9 mouse cellular contexts compared by ENCODE assay signal in the genomic region with DNA sequence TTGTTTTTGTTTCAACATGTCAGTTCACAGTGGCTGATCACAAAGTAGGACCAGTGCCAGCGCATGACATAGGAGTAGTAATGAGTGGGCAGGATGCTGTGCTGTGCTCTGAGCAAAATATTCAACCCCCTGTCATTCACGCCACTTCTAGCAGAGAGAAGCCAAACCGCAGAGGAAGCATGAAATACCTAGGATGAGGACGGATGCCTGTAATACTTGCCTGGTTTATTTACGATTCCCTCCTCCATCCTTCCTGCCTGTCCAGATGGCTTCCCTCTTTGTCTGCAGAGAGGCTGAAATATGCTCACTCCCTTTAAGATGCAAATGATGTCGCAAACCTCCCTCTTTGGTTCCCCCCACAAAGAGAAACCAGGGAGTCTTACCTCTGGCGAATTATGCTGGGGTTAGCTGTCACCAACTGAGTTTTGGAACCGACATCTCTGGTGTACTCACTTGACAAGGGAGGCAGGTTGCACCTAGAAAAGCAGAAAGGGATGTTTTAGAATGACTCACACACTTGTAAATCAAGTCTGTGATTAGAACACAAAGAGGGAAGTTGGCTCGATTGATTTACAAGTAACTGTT.
DNase-seq lines count a peak whose midpoint lies in the region; ATAC-seq lines count a peak whose summit lies in the region.
"Had no signal": no experiment of that assay in that cellular context is flagged by ENCODE, and none has a peak within 500 bp of the region (broad histone marks: within the 10 kb centered on the region; RNA-seq: fewer than 3 reads in every experiment).

No protein-coding gene starts in this region.

- peaks cover 11% of the 10 kb centered on the region; the same call in 1 of the 2 replicates for H3K4me1 ChIP-seq in heart, embryonic 12.5 days (replicated peaks)
- H3K4me1 ChIP-seq in embryonic facial prominence, embryonic 12.5 days = 0 out of 2 replicates have a peak, but pooled peaks cover 8% of the 10 kb centered on the region
- peaks cover 11% of the 10 kb centered on the region; the same call in 1 of the 2 replicates for H3K4me1 ChIP-seq in midbrain, embryonic 14.5 days (ENCODE audit: control insufficient read depth, insufficient read depth, low read length)
- H3K4me1 ChIP-seq: limb, embryonic 15.5 days had no signal

- no peak overlapping the region for H3K27ac ChIP-seq in heart, embryonic 12.5 days (ENCODE audit: poor library complexity, severe bottlenecking)
- H3K27ac ChIP-seq in embryonic facial prominence, embryonic 12.5 days = no peak overlapping the region
- peak overlapping the region; percentile 85 for H3K27ac ChIP-seq in midbrain, embryonic 14.5 days (replicated peaks; ENCODE audit: low read depth, low read length)
- H3K27ac ChIP-seq: limb, embryonic 15.5 days had no signal

- 33% methylated on average over 9 of the region's 9 CpGs for WGBS in heart, embryonic 12.5 days
- WGBS in embryonic facial prominence, embryonic 12.5 days = 39% methylated on average over 9 of the region's 9 CpGs
- WGBS in midbrain, embryonic 14.5 days = 3% methylated on average over 9 of the region's 9 CpGs

- no peak overlapping the region for H3K9ac ChIP-seq in heart, embryonic 12.5 days
- no peak overlapping the region for H3K9ac ChIP-seq in embryonic facial prominence, embryonic 12.5 days
- H3K9ac ChIP-seq in midbrain, embryonic 14.5 days (replicated peaks; ENCODE audit: low read length) = no peak overlapping the region; the same call in 1 of the 2 replicates
- H3K9ac ChIP-seq: limb, embryonic 15.5 days had no signal

- peak; percentile 39 for DNase-seq in heart, postnatal 4 days
- DNase-seq in R1 (ENCODE audit: low read depth, low spot score) = peak; percentile 82
- peak; percentile 40 to 45 for DNase-seq in kidney, postnatal 25 days
- peak; percentile 78 for DNase-seq in midbrain, embryonic 14.5 days
- DNase-seq in urinary bladder, postnatal 14 days (ENCODE audit: low spot score) = no peak
- no peak for DNase-seq in urinary bladder, adult 2 months (ENCODE audit: low spot score)

- ATAC-seq in heart, embryonic 12.5 days (ENCODE audit: insufficient number of reproducible peaks, low FRiP score) = no peak
- 0 out of 2 replicates have a peak, but pooled peaks have one; percentile 56 for ATAC-seq in embryonic facial prominence, embryonic 12.5 days (ENCODE audit: insufficient number of reproducible peaks, insufficient read depth, low FRiP score, low TSS enrichment)
- peak; percentile 89 for ATAC-seq in midbrain, embryonic 14.5 days (ENCODE audit: low FRiP score, low TSS enrichment)

- H3K9me3 ChIP-seq in heart, embryonic 12.5 days (replicated peaks) = 0 out of 2 replicates have a peak, but pooled peaks cover 2% of the 10 kb centered on the region
- no peaks in the 10 kb centered on the region for H3K9me3 ChIP-seq in embryonic facial prominence, embryonic 12.5 days
- no peaks in the 10 kb centered on the region for H3K9me3 ChIP-seq in midbrain, embryonic 14.5 days (ENCODE audit: control insufficient read depth, low read length)
- H3K9me3 ChIP-seq: limb, embryonic 15.5 days had no signal

- H3K4me3 ChIP-seq in heart, embryonic 12.5 days = no peak overlapping the region
- no peak overlapping the region for H3K4me3 ChIP-seq in embryonic facial prominence, embryonic 12.5 days
- no peak overlapping the region for H3K4me3 ChIP-seq in midbrain, embryonic 14.5 days (replicated peaks; ENCODE audit: low read depth, low read length)
- H3K4me3 ChIP-seq: limb, embryonic 15.5 days had no signal

- H3K27me3 ChIP-seq in heart, embryonic 12.5 days (replicated peaks) = no peaks in the 10 kb centered on the region
- no peaks in the 10 kb centered on the region for H3K27me3 ChIP-seq in embryonic facial prominence, embryonic 12.5 days
- H3K27me3 ChIP-seq in midbrain, embryonic 14.5 days (ENCODE audit: control insufficient read depth, insufficient read depth, low read length) = no peaks in the 10 kb centered on the region
- H3K27me3 ChIP-seq: limb, embryonic 15.5 days had no signal

- H3K4me2 ChIP-seq in heart, embryonic 12.5 days = no peak overlapping the region
- H3K4me2 ChIP-seq in embryonic facial prominence, embryonic 12.5 days (replicated peaks) = no peak overlapping the region
- peak overlapping the region; percentile 16 for H3K4me2 ChIP-seq in midbrain, embryonic 14.5 days (ENCODE audit: low read length)
- H3K4me2 ChIP-seq: limb, embryonic 15.5 days had no signal

- H3K36me3 ChIP-seq in heart, embryonic 12.5 days = no peaks in the 10 kb centered on the region
- H3K36me3 ChIP-seq in embryonic facial prominence, embryonic 12.5 days = no peaks in the 10 kb centered on the region
- 0 out of 2 replicates have a peak, but pooled peaks cover 7% of the 10 kb centered on the region for H3K36me3 ChIP-seq in midbrain, embryonic 14.5 days (ENCODE audit: control insufficient read depth, insufficient read depth, low read length)
- H3K36me3 ChIP-seq: limb, embryonic 15.5 days had no signal

Comparison
In these comparisons a context has a peak if more than half of its experiments do, and no peak if none do; other contexts are left out.
1. DNase-seq: peak in heart, postnatal 4 days (single experiment), R1 (single experiment), kidney, postnatal 25 days (2 of 2) and midbrain, embryonic 14.5 days (single experiment); none in urinary bladder, postnatal 14 days (single experiment) and urinary bladder, adult 2 months (single experiment).